Mouse (Mus musculus): ENCODE measurements at regions not wholly inside any gene's neighbourhood (a gene's known extent, or its start where the extent isn't known, plus 50 kb on each side); places are given as distances from the start of the nearest gene placed in this dataset.
A peak's percentile ranks its signal among the peaks of the same experiment; 100 is the strongest.

DNA sequence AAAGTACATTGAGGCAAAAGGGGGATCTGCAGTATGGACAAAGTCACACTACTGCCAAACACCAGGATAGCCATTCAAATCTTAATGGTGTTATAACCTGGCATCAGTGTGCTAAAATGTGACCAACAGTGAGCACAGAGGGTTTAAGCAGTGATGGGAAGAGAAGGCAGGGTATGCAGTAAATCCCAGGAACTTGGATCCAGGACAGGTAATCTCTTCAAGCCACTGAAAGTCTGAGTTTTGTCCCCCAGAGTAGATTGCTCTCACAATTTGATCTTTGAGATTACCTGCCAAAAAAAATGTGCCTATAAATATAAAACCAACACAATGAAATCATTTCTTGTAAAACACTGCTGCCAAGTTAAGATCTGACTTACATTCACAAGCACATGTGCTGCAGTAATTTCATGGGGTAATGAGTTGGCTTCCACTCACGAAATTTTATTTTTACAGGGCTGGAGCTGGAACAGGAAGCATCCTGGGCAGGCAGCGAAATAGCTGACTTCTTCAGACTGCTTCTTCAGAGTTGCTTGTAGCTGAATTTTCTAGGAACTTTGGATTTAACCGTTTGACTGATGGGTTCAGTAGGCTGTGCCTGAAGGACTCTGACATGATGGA lies 102.2 kb upstream of the Gas2 start:
- 82% methylated on average over 3 of the region's 3 CpGs for WGBS
- Histone ChIP-seq H3K9me3 (no peaks in the 10 kb centered on the region), H3K4me3 (no peak overlapping the region), H3K4me1 (replicated peaks) (no peaks in the 10 kb centered on the region), H3K36me3 (no peaks in the 10 kb centered on the region), H3K27ac (no peak overlapping the region), H3K27me3 (ENCODE audit: insufficient read depth, poor library complexity, severe bottlenecking) (peaks cover 68% of the 10 kb centered on the region)
- DNase-seq (ENCODE audit: low spot score): no peak

DNA sequence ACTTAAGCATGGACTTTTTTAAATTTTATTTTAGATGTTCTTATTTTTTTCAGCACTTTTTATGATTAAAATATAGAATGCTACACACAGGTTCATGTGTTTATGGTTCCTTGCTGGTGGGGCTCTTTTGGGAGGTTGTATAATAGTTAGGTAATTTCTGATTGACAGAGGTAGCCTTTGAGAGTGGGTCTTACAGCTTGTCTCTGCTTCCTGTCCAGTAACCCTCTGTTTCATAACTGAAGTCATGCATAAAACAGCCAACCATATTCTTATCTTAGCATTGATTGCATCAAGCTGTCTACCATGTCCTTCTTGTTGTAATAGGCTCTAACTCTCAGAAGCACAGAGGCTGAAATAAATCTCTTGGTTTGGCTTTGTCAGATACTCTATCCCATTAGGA lies 94.7 kb upstream of the Gas2 start:
- no peaks in the 10 kb centered on the region for H3K9me3 ChIP-seq
- H3K27ac ChIP-seq: no peak overlapping the region
- peaks cover 3% of the 10 kb centered on the region; the same call in 1 of the 2 replicates for H3K27me3 ChIP-seq (ENCODE audit: insufficient read depth, poor library complexity, severe bottlenecking)
- H3K4me1 ChIP-seq (replicated peaks): peaks cover 4% of the 10 kb centered on the region
- no peak overlapping the region for H3K4me3 ChIP-seq
- H3K36me3 ChIP-seq: no peaks in the 10 kb centered on the region
- DNase-seq (ENCODE audit: low spot score): no peak

DNA sequence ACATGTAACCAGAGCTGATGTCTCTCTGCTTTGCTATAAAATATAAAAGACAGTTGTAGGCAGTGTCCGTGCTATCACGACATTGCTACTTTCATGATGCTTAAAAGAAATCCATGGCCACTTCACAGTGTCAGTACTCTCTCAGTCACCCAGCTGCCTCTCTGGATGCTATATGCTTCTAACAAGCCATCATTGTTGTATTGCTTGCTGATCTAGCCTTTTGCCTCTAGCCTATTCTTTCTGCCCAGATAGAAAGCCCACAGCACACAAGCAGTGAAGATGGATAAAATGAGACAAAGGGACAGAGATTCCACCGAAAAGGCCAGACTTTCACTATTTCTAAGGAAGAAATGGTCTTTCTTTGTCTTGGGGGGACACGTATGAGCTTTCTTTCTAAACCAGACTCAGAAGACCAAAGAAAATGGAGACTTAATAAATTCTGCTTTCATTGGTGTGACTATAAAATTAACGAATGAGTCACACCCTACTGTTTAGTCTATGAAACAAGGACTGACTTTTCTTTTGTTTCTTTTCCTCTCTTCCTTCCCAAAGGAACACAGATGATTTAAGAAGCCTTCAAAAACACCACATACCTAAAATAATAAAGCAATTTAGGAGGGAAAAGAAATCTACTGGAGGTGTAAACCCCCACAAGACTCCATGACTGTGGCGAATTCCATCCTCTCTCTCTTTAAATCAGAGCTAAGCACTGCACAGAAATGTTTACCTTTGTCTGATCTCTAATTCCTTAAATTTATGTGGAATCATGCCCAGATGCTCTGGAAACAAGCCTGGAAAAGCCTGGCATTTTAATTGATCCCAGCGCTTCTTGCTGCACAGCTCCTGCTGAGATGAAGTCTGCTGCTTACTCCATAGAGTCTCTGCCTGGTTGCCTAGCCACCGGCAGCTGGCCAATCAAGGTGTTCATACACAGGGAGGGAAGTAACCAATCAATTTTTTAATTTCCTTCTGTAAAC lies 89.6 kb upstream of the Gas2 start:
- no peaks in the 10 kb centered on the region for H3K36me3 ChIP-seq
- peak overlapping the region; percentile 69; the same call in 1 of the 2 replicates for H3K27ac ChIP-seq
- H3K27me3 ChIP-seq (ENCODE audit: insufficient read depth, poor library complexity, severe bottlenecking): no peaks in the 10 kb centered on the region
- H3K9me3 ChIP-seq: no peaks in the 10 kb centered on the region
- peaks cover 14% of the 10 kb centered on the region for H3K4me1 ChIP-seq (replicated peaks)
- H3K4me3 ChIP-seq: no peak overlapping the region
- 61% methylated on average over 8 of the region's 8 CpGs for WGBS
- peak; percentile 47 for DNase-seq (ENCODE audit: low spot score)

DNA sequence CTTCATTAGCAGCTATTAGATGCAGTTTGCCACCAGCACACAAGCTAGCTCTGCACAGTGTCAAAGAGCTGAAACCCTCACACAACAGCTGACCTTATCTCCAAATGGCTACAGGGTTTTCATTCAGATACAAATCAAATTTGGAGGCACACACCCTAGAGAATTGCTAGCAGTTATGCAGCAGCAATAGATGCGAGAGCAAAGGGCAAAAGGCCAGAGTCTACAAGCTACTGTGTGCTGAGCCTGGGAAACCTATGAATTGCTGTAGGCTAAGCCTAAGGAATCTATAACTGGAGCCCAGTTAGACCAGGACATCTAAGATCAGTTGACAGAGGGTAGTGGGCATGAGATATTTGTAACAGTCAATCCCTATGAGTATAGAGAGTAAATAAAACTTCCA lies 85.8 kb upstream of the Gas2 start:
- Histone ChIP-seq H3K4me1 (replicated peaks) (peaks cover 14% of the 10 kb centered on the region), H3K4me3 (no peak overlapping the region), H3K27ac (no peak overlapping the region), H3K36me3 (no peaks in the 10 kb centered on the region), H3K9me3 (no peaks in the 10 kb centered on the region), H3K27me3 (ENCODE audit: insufficient read depth, poor library complexity, severe bottlenecking) (no peaks in the 10 kb centered on the region)
- 54% methylated on average over 1 of the region's 1 CpGs for WGBS
- DNase-seq (ENCODE audit: low spot score): no peak

DNA sequence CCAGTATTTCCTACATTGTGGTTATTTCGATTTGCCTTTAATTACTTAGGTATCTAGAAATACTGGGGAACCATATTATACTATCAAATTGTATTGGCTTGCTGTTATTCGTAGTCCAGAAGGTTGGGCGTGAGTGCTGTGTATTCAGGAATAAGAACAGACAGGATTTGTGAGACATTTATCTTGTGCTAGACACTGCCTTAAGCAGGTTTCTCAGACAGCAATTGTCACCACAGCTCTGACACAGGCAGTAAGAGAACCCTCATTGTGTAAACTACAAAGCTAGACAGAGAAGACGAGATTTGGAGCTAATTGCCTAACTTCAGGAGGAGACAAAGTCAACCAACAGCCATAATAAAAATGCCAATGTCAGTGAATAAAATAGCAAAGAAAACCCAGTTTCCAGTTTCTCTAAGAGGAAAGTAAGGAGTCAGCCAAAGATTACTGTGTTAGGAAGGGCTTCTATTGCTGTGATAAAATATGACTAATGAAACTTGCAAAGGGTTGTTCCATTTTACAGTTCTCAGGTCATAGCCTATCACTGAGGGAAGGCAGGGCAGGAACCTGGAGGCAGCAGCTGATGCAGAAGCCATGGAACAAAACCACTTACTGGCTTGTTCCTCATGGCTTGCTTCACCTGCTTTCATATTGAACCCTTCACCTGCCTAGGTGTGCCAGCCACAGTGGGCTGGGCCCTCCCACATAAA lies 78.6 kb upstream of the Gas2 start:
- Histone ChIP-seq H3K27ac (no peak overlapping the region), H3K4me1 (replicated peaks) (peaks cover 8% of the 10 kb centered on the region; the same call in 1 of the 2 replicates), H3K36me3 (no peaks in the 10 kb centered on the region), H3K27me3 (ENCODE audit: insufficient read depth, poor library complexity, severe bottlenecking) (no peaks in the 10 kb centered on the region), H3K4me3 (no peak overlapping the region), H3K9me3 (no peaks in the 10 kb centered on the region)
- 80% methylated on average over 4 of the region's 4 CpGs for WGBS
- DNase-seq (ENCODE audit: low spot score): no peak

DNA sequence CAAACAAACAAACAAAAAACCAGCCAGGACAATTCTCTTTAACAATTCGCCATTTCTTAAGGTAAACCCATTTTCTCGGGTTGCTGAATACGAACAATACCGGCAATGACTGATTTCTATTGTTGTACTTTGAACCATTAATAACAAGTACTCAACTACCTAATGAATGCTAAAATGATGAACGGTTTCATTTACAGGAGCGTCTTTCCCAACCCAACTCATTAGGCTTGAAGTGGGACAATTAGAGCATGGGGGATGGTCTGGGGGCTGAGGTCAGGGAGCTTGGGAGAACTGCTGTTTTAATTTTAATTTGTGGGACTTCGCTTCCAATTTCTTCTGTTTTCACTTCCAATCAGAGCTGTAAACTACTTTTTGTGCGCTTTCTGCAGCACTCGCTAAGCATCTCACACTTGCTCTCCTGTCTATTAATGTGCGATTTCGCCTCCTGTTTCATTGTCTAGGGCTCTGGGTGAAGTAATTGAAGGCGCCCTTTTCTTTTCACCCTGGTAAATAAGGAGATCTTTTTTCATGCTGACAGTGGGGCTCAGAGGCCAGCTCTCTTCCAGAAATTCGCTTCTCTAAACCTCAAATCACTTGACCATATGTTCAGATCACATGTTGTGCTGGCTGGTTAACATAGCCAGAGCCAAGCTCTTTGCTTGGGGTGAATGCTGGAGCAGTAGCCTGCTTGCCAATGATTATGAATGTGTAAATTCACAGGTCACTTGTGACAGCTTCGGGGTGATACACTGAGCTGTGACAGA lies 77.7 kb upstream of the Gas2 start:
- Histone ChIP-seq H3K9me3 (no peaks in the 10 kb centered on the region), H3K4me1 (replicated peaks) (peaks cover 8% of the 10 kb centered on the region; the same call in 1 of the 2 replicates), H3K36me3 (no peaks in the 10 kb centered on the region), H3K4me3 (no peak overlapping the region), H3K27me3 (ENCODE audit: insufficient read depth, poor library complexity, severe bottlenecking) (no peaks in the 10 kb centered on the region), H3K27ac (no peak overlapping the region)
- peak; percentile 6 for DNase-seq (ENCODE audit: low spot score)
- WGBS: 61% methylated on average over 14 of the region's 14 CpGs

DNA sequence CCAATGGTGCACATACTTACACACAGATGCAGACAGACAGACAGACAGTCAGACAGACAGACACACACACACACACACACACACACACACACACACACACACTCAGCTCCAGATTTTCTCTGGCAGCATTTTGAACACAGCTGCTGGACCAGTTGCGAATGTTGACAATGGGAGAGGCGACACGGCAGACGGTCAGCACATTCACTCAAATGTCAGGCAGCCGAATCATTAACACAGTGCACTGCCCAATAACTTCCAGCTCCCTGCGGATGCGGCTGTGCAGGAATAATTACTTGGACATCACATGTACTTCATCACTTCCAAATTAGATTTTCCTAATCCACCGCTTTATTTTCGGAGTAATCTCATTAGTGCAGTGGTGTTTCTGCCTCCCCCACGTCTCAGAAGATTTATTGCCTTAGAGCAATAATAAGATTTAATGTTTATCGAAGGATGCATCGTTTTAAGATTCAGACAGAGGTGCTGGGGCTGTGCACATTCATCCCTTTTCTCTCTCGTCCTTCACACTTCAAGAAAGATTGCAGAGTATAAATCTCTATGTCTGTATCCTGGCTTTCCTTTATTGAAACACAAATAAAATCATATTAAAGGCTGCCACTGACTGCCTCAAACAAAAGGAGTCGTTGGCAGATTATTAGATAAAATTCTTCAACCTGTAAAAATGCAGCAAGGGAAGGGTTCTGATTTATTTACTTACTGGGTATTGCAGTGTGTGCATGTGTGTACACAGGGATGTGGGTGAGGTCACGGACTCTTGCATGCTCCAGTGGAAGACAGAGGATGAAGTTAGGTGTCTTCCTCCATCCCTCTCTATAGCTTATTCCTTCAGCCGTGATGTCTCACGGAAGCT lies 70.9 kb upstream of the Gas2 start:
- Histone ChIP-seq H3K4me3 (no peak overlapping the region), H3K9me3 (no peaks in the 10 kb centered on the region), H3K36me3 (no peaks in the 10 kb centered on the region), H3K27ac (no peak overlapping the region), H3K4me1 (replicated peaks) (no peaks in the 10 kb centered on the region), H3K27me3 (ENCODE audit: insufficient read depth, poor library complexity, severe bottlenecking) (no peaks in the 10 kb centered on the region)
- 75% methylated on average over 17 of the region's 17 CpGs for WGBS
- peak; percentile 10 for DNase-seq (ENCODE audit: low spot score)

DNA sequence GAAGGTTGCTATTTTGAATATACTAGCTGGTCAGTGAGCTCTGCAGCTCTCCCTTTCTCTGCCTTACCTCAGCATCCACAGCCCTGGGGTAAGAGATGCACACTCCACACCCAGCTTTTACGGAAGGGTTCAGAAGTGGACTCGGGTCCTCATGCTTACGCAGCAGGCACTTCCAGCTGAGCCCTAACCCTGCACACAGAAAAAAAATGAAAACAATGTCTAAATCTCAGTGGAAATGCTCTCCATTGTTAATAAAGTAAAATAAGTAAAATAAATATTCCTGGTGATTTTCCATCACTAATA lies 70.3 kb upstream of the Gas2 start:
- no peak overlapping the region for H3K27ac ChIP-seq
- 89% methylated on average over 3 of the region's 3 CpGs for WGBS
- no peaks in the 10 kb centered on the region for H3K27me3 ChIP-seq (ENCODE audit: insufficient read depth, poor library complexity, severe bottlenecking)
- H3K9me3 ChIP-seq: no peaks in the 10 kb centered on the region
- no peak for DNase-seq (ENCODE audit: low spot score)
- H3K36me3 ChIP-seq: no peaks in the 10 kb centered on the region
- no peak overlapping the region for H3K4me3 ChIP-seq
- H3K4me1 ChIP-seq (replicated peaks): no peaks in the 10 kb centered on the region
